25 mouse cellular contexts compared by ENCODE assay signal in the genomic region with DNA sequence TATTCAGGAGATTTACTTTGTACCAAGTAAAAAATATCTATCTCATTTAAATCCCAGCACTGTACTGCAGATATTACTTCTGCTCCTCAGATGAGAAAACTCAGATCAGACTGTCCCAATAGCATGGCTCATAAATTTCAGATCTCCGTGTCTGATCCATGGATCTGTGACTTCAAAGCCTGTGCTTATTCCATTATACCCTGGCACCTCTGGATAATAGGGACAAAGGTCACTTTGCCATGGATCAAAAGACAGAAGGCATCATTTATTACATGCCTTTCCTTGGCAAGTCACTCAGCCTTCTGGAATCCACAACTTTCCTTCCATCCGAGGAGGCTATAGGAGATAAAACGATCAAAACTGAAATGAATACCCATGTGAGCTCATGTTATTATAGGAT.
DNase-seq lines count a peak whose midpoint lies in the region; ATAC-seq and TF ChIP-seq lines count a peak whose summit lies in the region.
"Had no signal": no experiment of that assay in that cellular context is flagged by ENCODE, and none has a peak within 500 bp of the region (broad histone marks: within the 10 kb centered on the region; RNA-seq: fewer than 3 reads in every experiment).

No protein-coding gene starts in this region.

- ATAC-seq in kidney, embryonic 15.5 days (replicated peaks; ENCODE audit: low FRiP score), result peak; percentile 52; the same call in 1 of the 2 replicates
- ATAC-seq: forebrain, embryonic 14.5 days; forebrain, embryonic 16.5 days had no signal

- TF ChIP-seq POLR2A in kidney, adult 2 months (IDR thresholded peaks at IDR 0.05; ENCODE audit: low read depth, low read length), result no peak

- H3K9ac ChIP-seq in kidney, embryonic 15.5 days, result no peak overlapping the region
- H3K9ac ChIP-seq: embryonic facial prominence, embryonic 13.5 days; embryonic facial prominence, embryonic 15.5 days; forebrain, embryonic 12.5 days had no signal

- DNase-seq in kidney, adult 2 months, result peak; percentile 64
- no peak for DNase-seq in kidney, postnatal 25 days
- DNase-seq in kidney, adult 9 months, result peak; percentile 63
- DNase-seq in kidney, adult 11 months, result no peak
- DNase-seq in kidney, postnatal 14 days, result no peak
- peak; percentile 34 for DNase-seq in mesoderm, embryonic 11.5 days (ENCODE audit: low read depth, low spot score)
- DNase-seq in spleen, adult 12 weeks (ENCODE audit: low spot score), result no peak
- DNase-seq: adrenal gland, adult 2 months; adrenal gland, postnatal 10 days; adrenal gland, postnatal 25 days; cerebellum, adult 11 months; cerebellum, adult 18-20 months; cerebellum, adult 8-10 months; cerebellum, adult 9-11 months; cerebellum, postnatal 14 days; cerebellum, postnatal 36 days; embryo, embryonic 11 days had no signal

- TF ChIP-seq CTCF in kidney, adult 2 months (conservative IDR thresholded peaks at IDR 0.05; ENCODE audit: insufficient read depth, insufficient read length, low read depth, low read length), result no peak

- H3K9me3 ChIP-seq in kidney, embryonic 15.5 days (replicated peaks), result no peaks in the 10 kb centered on the region
- H3K9me3 ChIP-seq: embryonic facial prominence, embryonic 13.5 days; embryonic facial prominence, embryonic 15.5 days; forebrain, embryonic 10.5 days; forebrain, embryonic 12.5 days had no signal

- H3K4me2 ChIP-seq in kidney, embryonic 15.5 days, result no peak overlapping the region
- H3K4me2 ChIP-seq: embryonic facial prominence, embryonic 13.5 days; embryonic facial prominence, embryonic 15.5 days; forebrain, embryonic 12.5 days had no signal

- no peaks in the 10 kb centered on the region for H3K27me3 ChIP-seq in kidney, adult 2 months (replicated peaks; ENCODE audit: control insufficient read depth, insufficient read depth, low read length)
- H3K27me3 ChIP-seq in kidney, embryonic 15.5 days, result no peaks in the 10 kb centered on the region
- H3K27me3 ChIP-seq: embryonic facial prominence, embryonic 13.5 days; embryonic facial prominence, embryonic 15.5 days; forebrain, embryonic 12.5 days had no signal

- H3K36me3 ChIP-seq in kidney, adult 2 months (ENCODE audit: control insufficient read depth, insufficient read depth, low read length), result no peaks in the 10 kb centered on the region
- H3K36me3 ChIP-seq in kidney, embryonic 15.5 days, result no peaks in the 10 kb centered on the region
- H3K36me3 ChIP-seq: embryonic facial prominence, embryonic 13.5 days; embryonic facial prominence, embryonic 15.5 days; forebrain, embryonic 10.5 days; forebrain, embryonic 12.5 days had no signal

- 34% methylated on average over 3 of the region's 3 CpGs for WGBS in kidney, adult 2 months
- whole genome bisulfite sequencing in kidney, embryonic 15.5 days, result 28% methylated on average over 3 of the region's 3 CpGs

- no peak overlapping the region for H3K4me3 ChIP-seq in kidney, adult 2 months (ENCODE audit: insufficient read depth, low read depth, low read length)
- no peak overlapping the region for H3K4me3 ChIP-seq in kidney, embryonic 15.5 days (replicated peaks)
- H3K4me3 ChIP-seq: embryonic facial prominence, embryonic 13.5 days; embryonic facial prominence, embryonic 15.5 days; erythroblast, embryonic 14.5 days; forebrain, embryonic 10.5 days; forebrain, embryonic 12.5 days had no signal

- H3K4me1 ChIP-seq in kidney, adult 2 months (ENCODE audit: control insufficient read depth, insufficient read depth, low read length), result no peaks in the 10 kb centered on the region; the same call in 1 of the 2 replicates
- peaks cover 12% of the 10 kb centered on the region; the same call in 1 of the 2 replicates for H3K4me1 ChIP-seq in kidney, embryonic 15.5 days
- H3K4me1 ChIP-seq: embryonic facial prominence, embryonic 13.5 days; embryonic facial prominence, embryonic 15.5 days; forebrain, embryonic 12.5 days had no signal

- no peak overlapping the region for H3K27ac ChIP-seq in kidney, adult 2 months (ENCODE audit: insufficient read depth, low read depth, low read length)
- peak overlapping the region; percentile 29; the same call in 1 of the 2 replicates for H3K27ac ChIP-seq in kidney, embryonic 15.5 days
- H3K27ac ChIP-seq: embryonic facial prominence, embryonic 13.5 days; embryonic facial prominence, embryonic 15.5 days; forebrain, embryonic 10.5 days; forebrain, embryonic 12.5 days had no signal

Comparison
In these comparisons a context has a peak if more than half of its experiments do, and no peak if none do; other contexts are left out.
1. DNase-seq: peak in kidney, adult 2 months (single experiment), kidney, adult 9 months (single experiment) and mesoderm, embryonic 11.5 days (single experiment); none in kidney, postnatal 25 days (0 of 2), kidney, adult 11 months (single experiment), kidney, postnatal 14 days (single experiment) and spleen, adult 12 weeks (single experiment).